Mouse (Mus musculus): Measurements from ENCODE around the gene Ppp2r2c. TPM values are rescaled to one million over a fixed set of nuclear protein-coding genes. Genes with fewer than 3 reads are reported as not detected.

Ppp2r2c gene
- polyA plus RNA-seq, 1 experiment from 2014 or later, result 0.03 TPM

DNA sequence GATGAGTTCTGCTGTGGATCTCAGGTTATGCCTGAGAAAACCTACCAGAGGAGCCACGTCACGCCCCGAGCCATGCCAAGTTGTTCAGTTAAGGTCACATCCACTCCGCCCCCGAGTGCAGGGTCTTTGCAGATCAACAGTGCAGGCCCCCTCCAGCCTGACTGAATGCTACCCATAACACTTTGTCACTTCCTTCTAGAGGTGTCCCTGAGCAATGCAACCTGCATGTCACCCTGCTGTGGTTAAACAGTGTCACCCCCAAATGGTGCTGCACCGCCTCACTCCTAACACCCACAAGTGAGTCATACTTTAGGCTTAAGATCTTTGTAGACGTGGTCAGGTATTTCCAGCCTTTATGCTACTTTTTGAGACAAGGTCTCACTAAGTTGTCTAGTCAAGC lies 28.2 kb upstream of the Ppp2r2c start:
- TF ChIP-seq CTCF (IDR thresholded peaks at IDR 0.05), result no peak
- DNase-seq (ENCODE audit: low read depth, low spot score) (no peak), ATAC-seq (no peak)
- H3K27me3 ChIP-seq, result no peaks in the 10 kb centered on the region
- POLR2A ChIA-PET, result no interaction called here
- CTCF ChIA-PET, result interaction anchor here (2.2 kb wide), 1 partner anchor 9 kb away, joined by 5 read pairs; the partner anchor contains the start of gene Man2b2
- in situ Hi-C loops (cut with MboI; ENCODE audit: low pct_unique_long_range_greater_than_20kb), result loop anchor here (10.0 kb wide), 1 partner anchor 175 kb away; no protein-coding TSS in a partner anchor

DNA sequence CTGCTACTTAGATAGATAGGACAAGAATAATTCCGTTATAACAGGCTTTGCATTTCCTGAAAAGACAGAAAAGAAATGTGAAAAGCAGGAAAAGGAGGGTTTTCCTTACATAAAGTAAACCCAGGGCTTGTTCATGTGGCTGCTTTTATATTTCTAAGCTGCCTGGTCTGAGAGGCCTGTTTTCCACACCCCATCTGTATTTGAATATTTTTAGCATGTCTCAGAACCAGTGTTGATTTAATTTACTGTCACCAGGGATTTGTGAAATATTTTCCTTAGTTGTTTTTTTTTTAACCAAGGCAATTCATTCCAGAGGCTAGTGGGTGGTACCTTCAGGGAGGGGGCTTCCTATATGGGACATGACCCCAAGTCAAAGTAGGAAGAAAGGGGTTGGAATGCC lies 26.6 kb upstream of the Ppp2r2c start:
- CTCF ChIA-PET, result no interaction called here
- DNase-seq (ENCODE audit: low read depth, low spot score) (no peak), ATAC-seq (no peak)
- no peaks in the 10 kb centered on the region for H3K27me3 ChIP-seq
- TF ChIP-seq CTCF (IDR thresholded peaks at IDR 0.05), result no peak
- in situ Hi-C loops (cut with MboI; ENCODE audit: low pct_unique_long_range_greater_than_20kb), result loop anchor here (10.0 kb wide), 1 partner anchor 173 kb away; no protein-coding TSS in a partner anchor
- POLR2A ChIA-PET, result no interaction called here

DNA sequence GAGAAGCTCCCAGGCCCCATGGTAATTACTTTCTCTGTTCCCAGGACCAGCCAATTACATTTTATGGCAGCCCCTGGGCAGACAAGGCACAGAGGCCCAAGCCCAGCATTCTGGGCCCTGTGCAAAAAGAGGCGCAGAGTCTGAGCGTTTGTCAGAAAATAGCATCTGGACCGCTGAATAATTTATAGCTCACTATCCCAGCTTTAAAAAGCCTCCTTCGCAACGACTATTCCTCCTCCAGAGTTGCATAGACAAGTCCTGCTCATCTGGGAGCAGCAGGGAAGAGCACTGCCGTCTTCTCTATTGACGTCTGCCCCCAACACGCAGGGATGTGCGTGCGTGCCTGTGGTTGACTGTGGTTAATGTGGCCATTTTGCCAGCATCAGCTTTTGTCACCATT lies 23.8 kb upstream of the Ppp2r2c start:
- no peak for TF ChIP-seq CTCF (IDR thresholded peaks at IDR 0.05)
- no peaks in the 10 kb centered on the region for H3K27me3 ChIP-seq
- ChIA-PET CTCF (no interaction called here), POLR2A (no interaction called here)
- ATAC-seq (no peak), DNase-seq (ENCODE audit: low read depth, low spot score) (no peak)
- in situ Hi-C loops (cut with MboI; ENCODE audit: low pct_unique_long_range_greater_than_20kb), result loop anchor here (10.0 kb wide), 1 partner anchor 170 kb away; no protein-coding TSS in a partner anchor

DNA sequence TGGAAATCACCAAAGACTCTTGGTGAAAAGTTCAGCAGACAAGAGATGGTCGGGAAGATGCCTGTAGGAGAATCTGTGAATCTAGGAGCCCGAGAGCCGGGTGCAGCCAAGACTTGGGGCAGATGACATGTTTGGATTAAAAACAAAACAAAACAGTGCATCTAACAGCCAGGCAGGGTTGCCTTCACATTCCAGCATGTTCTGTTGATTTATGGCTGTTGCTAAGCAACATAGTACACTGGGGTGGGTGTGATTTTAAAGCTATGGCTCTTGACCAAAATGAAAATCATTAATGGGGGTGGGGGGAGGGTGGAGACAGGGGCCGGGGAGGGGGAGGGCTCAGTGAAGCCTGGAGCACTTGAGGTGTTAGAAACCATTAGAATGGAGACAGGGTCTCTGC lies 16.7 kb upstream of the Ppp2r2c start:
- in situ Hi-C loops (cut with MboI; ENCODE audit: low pct_unique_long_range_greater_than_20kb), result no loop called here
- ChIA-PET CTCF (no interaction called here), POLR2A (no interaction called here)
- DNase-seq (ENCODE audit: low read depth, low spot score) (no peak), ATAC-seq (no peak)
- TF ChIP-seq CTCF (IDR thresholded peaks at IDR 0.05), result no peak
- H3K27me3 ChIP-seq, result peaks cover 17% of the 10 kb centered on the region

DNA sequence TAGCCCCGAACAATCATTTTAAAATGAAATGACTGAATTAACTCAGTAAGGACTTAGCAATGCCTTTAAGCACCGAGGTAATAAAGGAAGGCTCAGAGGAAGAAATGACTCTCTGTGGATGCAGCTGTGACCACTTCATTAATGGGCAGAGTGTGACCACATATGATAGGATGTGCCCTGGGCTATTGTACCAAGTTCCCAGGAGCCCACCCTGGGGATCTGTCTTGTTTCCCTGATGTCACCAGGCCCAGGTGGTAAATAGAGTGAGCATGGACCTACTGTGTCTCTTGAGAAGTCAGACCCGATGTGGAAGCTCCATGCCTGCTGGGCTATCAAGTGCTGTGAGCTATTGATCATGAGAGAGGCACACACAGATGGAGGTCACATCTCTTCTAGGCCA lies 13.1 kb upstream of the Ppp2r2c start:
- in situ Hi-C loops (cut with MboI; ENCODE audit: low pct_unique_long_range_greater_than_20kb), result no loop called here
- H3K27me3 ChIP-seq, result peaks cover 26% of the 10 kb centered on the region
- TF ChIP-seq CTCF (IDR thresholded peaks at IDR 0.05), result no peak
- ChIA-PET POLR2A (no interaction called here), CTCF (no interaction called here)
- DNase-seq (ENCODE audit: low read depth, low spot score), result no peak
- ATAC-seq, result no peak

DNA sequence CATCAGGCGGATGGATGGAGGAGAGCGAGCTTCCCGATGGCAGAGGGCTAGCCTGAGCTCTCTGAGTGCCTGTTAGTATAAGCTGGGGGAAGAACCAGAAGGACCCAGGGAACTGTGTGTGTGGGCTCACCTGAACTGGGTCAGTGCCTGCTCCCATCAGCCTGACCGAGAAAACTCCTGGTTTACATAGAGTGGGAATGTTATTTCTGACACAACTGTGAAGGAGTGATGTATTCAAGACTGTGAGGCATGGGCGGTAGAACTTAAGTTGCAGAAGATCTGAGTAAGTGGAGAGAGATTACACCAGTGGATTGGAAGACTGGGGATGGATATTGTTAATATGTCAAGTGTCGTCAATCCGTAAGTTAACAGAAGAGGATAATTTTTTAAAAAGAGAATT lies 11.8 kb upstream of the Ppp2r2c start:
- ATAC-seq (no peak), DNase-seq (ENCODE audit: low read depth, low spot score) (no peak)
- H3K27me3 ChIP-seq, result peaks cover 30% of the 10 kb centered on the region
- ChIA-PET POLR2A (no interaction called here), CTCF (no interaction called here)
- TF ChIP-seq CTCF (IDR thresholded peaks at IDR 0.05), result no peak
- in situ Hi-C loops (cut with MboI; ENCODE audit: low pct_unique_long_range_greater_than_20kb), result no loop called here

DNA sequence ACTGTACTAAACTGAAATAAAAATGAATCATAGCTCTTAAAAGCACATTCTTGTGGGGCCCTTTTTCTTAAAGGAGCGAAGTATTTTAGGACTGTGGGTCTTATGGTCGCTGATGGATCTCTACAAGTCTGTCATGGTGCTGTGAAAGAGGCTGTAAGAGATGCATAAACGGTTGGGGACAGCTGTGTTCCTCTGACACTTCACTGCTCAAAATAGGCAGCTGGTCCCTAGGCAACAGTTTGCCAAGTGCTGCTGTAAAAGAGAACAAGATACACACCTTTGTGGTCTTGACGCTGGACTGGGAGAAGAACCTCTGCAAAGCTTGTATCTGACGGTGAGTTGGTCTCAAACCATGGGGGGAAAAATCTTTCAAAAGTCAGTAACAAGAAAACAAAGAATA lies 10.8 kb upstream of the Ppp2r2c start:
- DNase-seq (ENCODE audit: low read depth, low spot score), result no peak
- POLR2A ChIA-PET, result no interaction called here
- H3K27me3 ChIP-seq, result peaks cover 38% of the 10 kb centered on the region

DNA sequence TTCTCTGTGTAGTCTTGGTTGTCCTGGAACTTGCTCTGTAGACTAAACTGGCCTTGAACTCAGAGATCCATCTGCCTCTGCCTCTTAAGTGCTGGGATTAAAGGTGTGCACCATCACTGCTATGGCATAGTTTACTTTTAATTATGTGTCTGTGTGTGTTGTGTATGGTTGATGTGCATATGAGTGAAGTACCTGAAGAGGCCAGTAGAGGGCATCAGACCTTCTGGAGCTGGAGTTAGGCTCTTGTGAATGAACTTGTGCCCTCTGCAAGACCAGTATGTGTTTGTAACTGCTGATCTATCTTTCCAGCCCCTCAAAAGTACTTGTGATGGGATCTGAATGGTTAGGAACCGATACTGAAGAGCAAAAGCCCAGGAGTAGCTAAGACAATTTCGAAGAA lies 7.2 kb upstream of the Ppp2r2c start:
- in situ Hi-C loops (cut with MboI; ENCODE audit: low pct_unique_long_range_greater_than_20kb), result no loop called here
- TF ChIP-seq CTCF (IDR thresholded peaks at IDR 0.05), result no peak
- ATAC-seq (no peak), DNase-seq (ENCODE audit: low read depth, low spot score) (no peak)
- CTCF ChIA-PET, result interaction anchor here (1.4 to 3.1 kb wide), 2 partner anchors 11 to 31 kb away, joined by 4 to 7 read pairs; partner anchors contain the start of gene Man2b2
- H3K27me3 ChIP-seq, result peaks cover 36% of the 10 kb centered on the region
- POLR2A ChIA-PET, result no interaction called here

More for the DNA sequence above, 10.8 kb upstream of the Ppp2r2c start:
- no peak for ATAC-seq
- TF ChIP-seq CTCF (IDR thresholded peaks at IDR 0.05), result no peak
- CTCF ChIA-PET, result no interaction called here
- in situ Hi-C loops (cut with MboI; ENCODE audit: low pct_unique_long_range_greater_than_20kb), result no loop called here

DNA sequence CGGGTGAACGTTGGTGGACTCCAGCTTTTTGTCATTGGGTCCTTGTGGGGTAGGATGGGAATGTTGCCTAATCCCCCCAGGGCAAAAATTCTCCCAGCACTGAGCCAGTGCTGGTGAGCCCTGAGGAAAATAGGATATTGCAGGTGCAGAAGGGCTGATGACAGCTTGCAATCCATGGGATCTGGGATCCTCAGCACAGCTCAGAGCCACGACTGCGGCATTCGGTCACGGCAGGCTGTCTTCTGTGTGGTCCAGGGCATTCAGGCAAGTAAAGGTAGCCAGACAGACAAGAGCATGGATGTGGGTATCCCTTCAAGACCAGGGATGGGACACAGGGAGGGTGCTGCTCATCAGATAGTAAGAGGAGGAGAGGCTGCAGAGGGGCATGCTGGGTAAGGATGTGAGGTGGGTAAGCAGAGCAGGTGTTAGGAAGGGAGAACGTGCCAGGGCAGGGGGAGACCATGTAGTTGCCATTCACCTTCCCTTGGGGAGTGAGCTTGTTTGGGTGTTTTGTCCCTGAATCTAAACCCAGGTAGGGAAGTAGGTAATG lies 1.5 kb upstream of the Ppp2r2c start:
- ChIA-PET CTCF (no interaction called here), POLR2A (no interaction called here)
- ATAC-seq, result no peak
- in situ Hi-C loops (cut with MboI; ENCODE audit: low pct_unique_long_range_greater_than_20kb), result no loop called here
- no peak for TF ChIP-seq CTCF (IDR thresholded peaks at IDR 0.05)
- peaks cover 72% of the 10 kb centered on the region for H3K27me3 ChIP-seq
- DNase-seq (ENCODE audit: low read depth, low spot score), result no peak

DNA sequence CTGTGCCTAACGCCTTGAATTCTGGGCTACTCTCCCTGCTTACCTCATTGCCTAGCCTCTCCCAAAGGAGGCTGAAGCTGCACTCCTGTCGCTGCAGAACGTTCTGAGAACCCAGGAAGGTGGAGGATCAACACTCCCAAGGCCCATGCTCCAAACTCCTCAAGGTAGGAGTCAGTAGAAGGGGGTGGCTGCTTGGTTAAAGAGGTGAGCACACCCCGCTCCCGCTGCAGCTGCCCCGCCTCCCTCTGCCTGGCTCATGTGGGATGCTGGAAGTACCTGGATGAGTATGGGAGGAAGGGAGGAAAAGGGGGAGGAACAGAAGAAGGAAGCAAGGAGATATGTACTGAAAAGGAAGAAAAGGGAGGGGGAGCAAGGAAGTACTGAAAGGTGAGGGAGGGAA lies 752 bp upstream of the Ppp2r2c start:
- ChIA-PET POLR2A (no interaction called here), CTCF (no interaction called here)
- H3K27me3 ChIP-seq, result peaks cover 67% of the 10 kb centered on the region
- TF ChIP-seq CTCF (IDR thresholded peaks at IDR 0.05), result no peak
- ATAC-seq (no peak), DNase-seq (ENCODE audit: low read depth, low spot score) (no peak)
- in situ Hi-C loops (cut with MboI; ENCODE audit: low pct_unique_long_range_greater_than_20kb), result no loop called here

DNA sequence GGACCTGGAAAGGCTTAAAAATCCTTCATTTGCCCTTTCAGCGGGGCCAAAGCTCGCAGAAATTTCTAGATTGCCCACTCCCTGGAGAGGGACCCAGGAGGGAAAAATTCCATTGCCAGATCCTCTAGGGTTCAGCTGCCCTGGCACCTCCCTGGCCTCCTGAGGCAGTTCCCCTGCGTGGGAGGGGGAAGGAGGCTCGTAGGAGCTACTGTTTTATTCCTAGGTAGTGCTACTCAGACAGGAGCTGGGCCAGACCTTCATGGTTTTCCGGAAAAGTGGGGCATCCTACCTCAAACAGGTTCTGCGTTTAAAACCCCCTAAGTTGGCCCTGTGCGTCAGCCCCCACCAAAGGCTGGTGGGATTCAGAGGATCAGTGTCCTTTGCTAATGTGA lies 869 bp downstream of the Ppp2r2c start:
- POLR2A ChIA-PET, result no interaction called here
- TF ChIP-seq CTCF (IDR thresholded peaks at IDR 0.05), result no peak
- ATAC-seq (no peak), DNase-seq (ENCODE audit: low read depth, low spot score) (no peak)
- CTCF ChIA-PET, result no interaction called here
- peaks cover 69% of the 10 kb centered on the region for H3K27me3 ChIP-seq
- in situ Hi-C loops (cut with MboI; ENCODE audit: low pct_unique_long_range_greater_than_20kb), result no loop called here

DNA sequence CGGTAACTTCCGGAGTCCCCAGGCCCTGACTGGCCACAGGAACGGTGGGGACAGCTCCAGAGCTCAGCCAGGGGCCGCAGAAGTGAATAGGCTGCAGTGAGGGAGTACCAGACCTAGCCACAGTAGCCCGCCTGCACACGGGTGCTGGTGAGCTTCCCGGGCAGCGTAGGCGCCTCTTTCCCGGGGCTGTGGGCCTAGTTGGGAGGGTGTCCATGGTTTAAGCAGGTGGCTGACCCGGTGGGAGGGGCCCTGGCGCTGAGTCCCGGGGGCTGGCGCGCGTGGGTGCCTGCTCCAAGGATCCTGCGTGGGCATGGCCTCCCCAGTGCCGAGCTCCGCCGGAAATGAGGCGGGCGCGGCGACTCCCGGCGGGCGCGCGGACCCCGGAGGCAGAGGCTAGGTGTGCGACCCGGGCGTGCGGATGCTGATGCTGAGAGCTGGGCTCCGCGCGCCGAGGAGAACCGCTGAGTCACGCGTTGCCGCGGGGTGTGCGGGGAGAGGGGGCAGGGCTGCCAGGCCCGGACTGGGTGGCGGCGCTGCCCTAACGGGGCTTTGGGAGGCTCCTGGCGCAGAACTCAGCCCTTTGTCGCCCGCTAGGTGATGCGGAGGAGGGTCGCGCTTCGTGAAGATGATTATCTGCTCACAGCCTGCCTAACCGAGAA lies 1.4 kb downstream of the Ppp2r2c start:
- H3K27me3 ChIP-seq, result peaks cover 70% of the 10 kb centered on the region
- ChIA-PET POLR2A (no interaction called here), CTCF (no interaction called here)
- DNase-seq (ENCODE audit: low read depth, low spot score), result no peak
- TF ChIP-seq CTCF (IDR thresholded peaks at IDR 0.05), result no peak
- no peak for ATAC-seq
- in situ Hi-C loops (cut with MboI; ENCODE audit: low pct_unique_long_range_greater_than_20kb), result no loop called here
